8 mouse cellular contexts compared by ENCODE assay signal in the genomic region with DNA sequence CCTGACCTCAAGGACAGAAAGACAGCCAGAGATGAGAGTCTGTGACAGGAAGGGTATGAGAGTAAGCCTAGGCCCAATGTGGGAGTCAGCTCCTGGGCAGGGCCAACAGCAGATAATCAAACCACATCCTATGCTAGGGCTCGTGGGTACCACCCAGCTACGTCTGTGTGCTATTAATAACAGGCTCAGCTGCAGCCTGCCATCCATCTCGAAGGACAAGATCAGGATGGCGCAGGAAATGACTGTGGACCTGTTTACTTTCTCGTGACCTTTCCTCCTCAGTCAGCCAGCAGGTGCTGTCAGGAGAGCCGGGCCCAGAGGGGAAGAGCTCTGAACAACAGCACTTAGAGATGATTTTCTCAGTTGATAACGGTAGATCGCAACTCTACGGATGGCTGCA.
DNase-seq lines count a peak whose midpoint lies in the region; ATAC-seq and TF ChIP-seq lines count a peak whose summit lies in the region.

No protein-coding gene starts in this region.

- WGBS in midbrain, embryonic 16.5 days = 74% methylated on average over 9 of the region's 9 CpGs
- 80% methylated on average over 9 of the region's 9 CpGs for WGBS in hindbrain, postnatal 0 days

- no peak for TF ChIP-seq POLR2A in myocyte (IDR thresholded peaks at IDR 0.05; ENCODE audit: insufficient read length, low read depth)

- H3K27me3 ChIP-seq in myocyte (ENCODE audit: control insufficient read depth, insufficient read depth, insufficient read length) = no peaks in the 10 kb centered on the region
- H3K27me3 ChIP-seq in midbrain, embryonic 16.5 days (ENCODE audit: control insufficient read depth, insufficient read depth, low read depth, low read length) = no peaks in the 10 kb centered on the region
- H3K27me3 ChIP-seq in hindbrain, postnatal 0 days (ENCODE audit: insufficient read depth, low read length) = no peaks in the 10 kb centered on the region; the same call in 1 of the 2 replicates

- intact Hi-C loops in left cerebral cortex, postnatal 36 days (cut with DNase I) = loop anchor here (5.0 kb wide), 1 partner anchor 167 kb away; a partner anchor contains a TSS

- no peak for TF ChIP-seq CTCF in hindbrain, postnatal 0 days (IDR thresholded peaks at IDR 0.05; ENCODE audit: low read depth)

- H3K9ac ChIP-seq in midbrain, embryonic 16.5 days (ENCODE audit: low read depth, low read length) = no peak overlapping the region
- H3K9ac ChIP-seq in hindbrain, postnatal 0 days (replicated peaks; ENCODE audit: low read length) = no peak overlapping the region

- DNase-seq in CD8-positive naive resting alpha-beta T cell, adult 2 months (ENCODE audit: low read depth in 2 of 2, low spot score in 2 of 2) = peak; percentile 42
- DNase-seq in c-Kit-positive CD71-negative TER-119-negative erythroid progenitor cells, embryonic 14.5 days (ENCODE audit: low read depth) = peak; percentile 39
- DNase-seq in kidney, postnatal 4 days = peak; percentile 11 to 43
- no peak for DNase-seq in cerebellum, adult 11-12 months
- DNase-seq in left cerebral cortex, postnatal 36 days (ENCODE audit: low spot score in 2 of 2) = no peak
- no peak for DNase-seq in hindbrain, postnatal 0 days (ENCODE audit: low spot score)

- no peaks in the 10 kb centered on the region for H3K9me3 ChIP-seq in midbrain, embryonic 16.5 days (replicated peaks; ENCODE audit: control insufficient read depth, low read length, poor library complexity, severe bottlenecking)
- no peaks in the 10 kb centered on the region for H3K9me3 ChIP-seq in hindbrain, postnatal 0 days (ENCODE audit: low read length)

- H3K27ac ChIP-seq in midbrain, embryonic 16.5 days (ENCODE audit: low read length) = no peak overlapping the region
- H3K27ac ChIP-seq in hindbrain, postnatal 0 days = no peak overlapping the region

- H3K4me3 ChIP-seq in myocyte = no peak overlapping the region
- no peak overlapping the region for H3K4me3 ChIP-seq in midbrain, embryonic 16.5 days (ENCODE audit: low read depth, low read length)
- H3K4me3 ChIP-seq in hindbrain, postnatal 0 days (ENCODE audit: low read length) = no peak overlapping the region

- ATAC-seq in midbrain, embryonic 16.5 days = no peak
- ATAC-seq in hindbrain, postnatal 0 days = no peak

- H3ac ChIP-seq in myocyte (ENCODE audit: control insufficient read depth, insufficient read length) = no peak overlapping the region

- peak overlapping the region; percentile 35 for H3K4me2 ChIP-seq in myocyte (ENCODE audit: low read depth)
- H3K4me2 ChIP-seq in midbrain, embryonic 16.5 days (ENCODE audit: low read length) = no peak overlapping the region
- H3K4me2 ChIP-seq in hindbrain, postnatal 0 days (ENCODE audit: low read depth, low read length) = no peak overlapping the region

- H3K4me1 ChIP-seq in midbrain, embryonic 16.5 days (ENCODE audit: control insufficient read depth, insufficient read depth, low read length) = no peaks in the 10 kb centered on the region
- no peaks in the 10 kb centered on the region for H3K4me1 ChIP-seq in hindbrain, postnatal 0 days (ENCODE audit: insufficient read depth, low read length)

- H3K36me3 ChIP-seq in myocyte (ENCODE audit: control insufficient read depth, insufficient read depth) = no peaks in the 10 kb centered on the region
- H3K36me3 ChIP-seq in midbrain, embryonic 16.5 days (ENCODE audit: control insufficient read depth, insufficient read depth, low read length) = no peaks in the 10 kb centered on the region
- H3K36me3 ChIP-seq in hindbrain, postnatal 0 days (ENCODE audit: insufficient read depth, low read length) = no peaks in the 10 kb centered on the region

- no peaks in the 10 kb centered on the region for H3K79me2 ChIP-seq in myocyte (ENCODE audit: control insufficient read depth, insufficient read depth)

TF ChIP-seq in myocyte, 11 proteins besides CTCF, POLR2A, EP300 and RAD21:
- peak in 1 of 3 experiments; percentile 54 for TF ChIP-seq MYOD1 (IDR thresholded peaks at IDR 0.05; ENCODE audit: control insufficient read depth in 1 of 3, insufficient read length in 2 of 3, low read depth in 2 of 3)
- no peak for TF ChIP-seq MAX (IDR thresholded peaks at IDR 0.05; ENCODE audit: low read depth)
- peak; percentile 16 for TF ChIP-seq TCF12 (IDR thresholded peaks at IDR 0.05; ENCODE audit: insufficient read depth, poor library complexity, severe bottlenecking)
- TF ChIP-seq MYOG (IDR thresholded peaks at IDR 0.05; ENCODE audit: control insufficient read depth in 1 of 3, insufficient read depth in 1 of 3, insufficient read length in 2 of 3, low read depth in 2 of 3) = peak in 1 of 3 experiments; percentile 47
- no peak for TF ChIP-seq REST (IDR thresholded peaks at IDR 0.05; ENCODE audit: insufficient read depth, insufficient read length)
TF ChIP-seq in myocyte: peak in this region for 3.

Comparison
In these comparisons a context has a peak if more than half of its experiments do, and no peak if none do; other contexts are left out.
1. DNase-seq: peak in CD8-positive naive resting alpha-beta T cell, adult 2 months (2 of 2), c-Kit-positive CD71-negative TER-119-negative erythroid progenitor cells, embryonic 14.5 days (single experiment) and kidney, postnatal 4 days (2 of 2); none in cerebellum, adult 11-12 months (single experiment), left cerebral cortex, postnatal 36 days (0 of 2) and hindbrain, postnatal 0 days (single experiment).